Mouse (Mus musculus) lung, adult 2 months (tissue): ENCODE measurements at regions not wholly inside any gene's neighbourhood (a gene's known extent, or its start where the extent isn't known, plus 50 kb on each side); places are given as distances from the start of the nearest gene placed in this dataset.

Experiments used
- CTCF ChIP-seq: fragments of 200-500 bp; IDR thresholded peaks from 2 replicates; pipeline ENCODE4 v1.5.1; 2011; ENCODE audit warnings: mild to moderate bottlenecking, low read length, control low read depth; ENCODE audit not compliant: insufficient read depth
- POLR2A ChIP-seq: fragments of 200-500 bp; IDR thresholded peaks from 2 replicates; pipeline ENCODE4 v1.6.1; 2011; ENCODE audit warnings: low read depth, mild to moderate bottlenecking, control low read depth, low read length, borderline replicate concordance; ENCODE audit errors: extremely low read depth

DNA sequence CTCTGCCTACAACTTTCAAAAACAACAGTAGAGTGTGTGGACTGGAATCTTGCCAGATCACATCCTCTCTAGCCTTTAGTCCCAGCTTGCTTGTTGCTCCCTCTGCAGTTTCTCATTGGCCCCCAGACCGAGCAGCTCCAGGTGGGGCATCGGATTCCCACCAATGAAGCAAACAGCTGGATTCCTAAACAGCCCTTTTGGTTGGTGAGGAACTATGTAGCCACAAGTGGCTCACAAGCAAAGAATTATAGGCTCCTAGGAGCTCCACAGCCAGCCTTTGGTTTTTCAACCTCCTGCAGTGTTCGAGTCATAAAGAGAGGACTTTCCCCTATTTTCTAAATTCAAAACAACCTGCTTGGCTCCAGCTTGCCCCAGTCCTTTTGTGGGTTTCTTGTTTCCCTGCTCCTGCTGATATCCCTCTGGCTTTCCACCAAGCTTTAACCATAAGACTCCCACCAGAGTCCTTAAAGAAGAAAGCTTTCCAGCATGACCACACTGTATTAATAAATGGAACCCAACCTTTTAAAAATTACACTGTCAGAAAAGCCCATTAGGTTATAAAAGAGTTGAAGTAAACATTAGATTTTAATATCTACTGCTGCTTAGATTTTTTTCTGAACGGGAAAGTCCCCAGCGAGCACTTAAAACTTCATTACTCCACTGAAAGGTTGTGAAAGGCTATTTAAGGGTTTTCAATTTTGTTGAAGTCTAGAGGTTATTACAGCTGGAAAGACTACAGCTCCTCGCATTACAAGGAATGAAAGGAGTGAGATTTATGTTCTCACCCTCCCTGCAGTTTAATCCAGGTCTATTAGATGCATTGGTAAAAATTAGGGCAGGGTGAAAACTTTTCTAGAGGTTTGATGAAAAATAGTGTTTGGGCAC lies 677.8 kb upstream of the Tmpo start:
- no peak for TF ChIP-seq POLR2A
- no peak for TF ChIP-seq CTCF
